Mouse (Mus musculus): Measurements from ENCODE around the gene 1700001O22Rik. TPM values are rescaled to one million over a fixed set of nuclear protein-coding genes. Genes with fewer than 3 reads are reported as not detected.

Gene 1700001O22Rik
- 0.79 and 0.87 TPM in 2 replicates for polyA plus RNA-seq (2015; fragmentation: Nextera tagmentation; extraction: Ambion mirVana)

GRCm38 (mm10) chr2:30803604-30804003, at the start of gene 1700001O22Rik:
1700001O22Rik (minus strand) TSS chr2:30803661.

GRCm38 (mm10) chr2:30834373-30835022, 31.0 kb upstream of the 1700001O22Rik start, which contains the start of gene Prrx2:
Prrx2 (plus strand) TSS chr2:30834972.

GRCm38 (mm10) chr2:30830283-30830795, 26.9 kb upstream of the 1700001O22Rik start, which contains the start of gene Asb6:
Asb6 (minus strand) TSS chr2:30830333.

GRCm38 (mm10) chr2:30807648-30808295, 4.3 kb upstream of the 1700001O22Rik start, which contains the start of gene Ntmt1:
Ntmt1 (plus strand) TSS chr2:30807826.

Other genes starting within 250 kb of the 1700001O22Rik start
- 0.84 and 1.3 TPM in 2 replicates for gene Cstad, start 208.6 kb downstream of the 1700001O22Rik start, polyA plus RNA-seq (2015; fragmentation: Nextera tagmentation; extraction: Ambion mirVana)
- 87.4 and 95.0 TPM in 2 replicates for gene Ntmt1, start 4.2 kb upstream of the 1700001O22Rik start, polyA plus RNA-seq (2015; fragmentation: Nextera tagmentation; extraction: Ambion mirVana)
- 19.2 and 20.4 TPM in 2 replicates for gene Asb6, start 26.7 kb upstream of the 1700001O22Rik start, polyA plus RNA-seq (2015; fragmentation: Nextera tagmentation; extraction: Ambion mirVana)
- 5.0 and 5.5 TPM in 2 replicates for gene Prrx2, start 31.3 kb upstream of the 1700001O22Rik start, polyA plus RNA-seq (2015; fragmentation: Nextera tagmentation; extraction: Ambion mirVana)
- gene Ptges, start 126.2 kb upstream of the 1700001O22Rik start, polyA plus RNA-seq (2015; fragmentation: Nextera tagmentation; extraction: Ambion mirVana), result 33.3 and 40.7 TPM in 2 replicates
- 26.5 and 29.4 TPM in 2 replicates for gene Tor1b, start 149.3 kb upstream of the 1700001O22Rik start, polyA plus RNA-seq (2015; fragmentation: Nextera tagmentation; extraction: Ambion mirVana)
- 42.0 and 43.5 TPM in 2 replicates for gene Tor1a, start 164.3 kb upstream of the 1700001O22Rik start, polyA plus RNA-seq (2015; fragmentation: Nextera tagmentation; extraction: Ambion mirVana)
- gene BC005624, start 178.5 kb upstream of the 1700001O22Rik start, polyA plus RNA-seq (2015; fragmentation: Nextera tagmentation; extraction: Ambion mirVana), result 33.1 and 34.8 TPM in 2 replicates
- gene Usp20, start 178.6 kb upstream of the 1700001O22Rik start, polyA plus RNA-seq (2015; fragmentation: Nextera tagmentation; extraction: Ambion mirVana), result 6.8 and 7.1 TPM in 2 replicates

All from urinary bladder, postnatal 0 days (tissue).